Mouse (Mus musculus) liver, adult (tissue): ENCODE results near the gene Enc1.

ENCODE experiments used
- GATA4 ChIP-seq: IDR thresholded peaks from 2 replicates; pipeline ENCODE4 v1.6.1; 2014; ENCODE audit warnings: mild to moderate bottlenecking, low read length; ENCODE audit not compliant: insufficient replicate concordance

The Enc1 gene

DNA sequence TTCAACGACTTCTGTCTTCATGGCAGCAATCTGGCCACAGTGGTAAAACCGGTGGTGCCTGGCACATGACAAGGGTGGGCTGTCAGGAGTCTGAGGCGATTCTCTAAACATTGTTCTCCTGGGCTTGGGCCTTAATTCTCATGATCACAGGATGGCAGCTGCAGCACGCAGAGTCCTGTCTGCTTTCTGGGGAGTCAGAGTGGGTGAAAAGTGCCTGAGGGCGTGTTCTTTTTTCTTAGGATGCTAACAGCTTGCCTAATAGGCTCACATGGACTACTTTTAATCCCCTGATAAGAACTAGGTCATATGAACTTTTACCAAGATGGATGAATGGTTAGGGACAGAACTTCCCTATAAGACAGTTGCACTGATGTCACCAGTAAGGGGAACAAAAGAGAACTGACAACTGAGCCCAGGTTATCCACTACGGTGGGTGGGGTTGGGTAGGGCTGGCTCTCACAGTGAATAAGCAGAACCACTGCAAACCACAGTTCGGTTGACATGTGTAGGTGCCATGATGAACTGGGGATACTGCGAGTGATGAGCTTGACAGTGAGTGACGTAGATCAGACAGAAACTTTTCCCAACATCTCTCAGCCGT is 13.8 kb downstream of the Enc1 start:
- TF ChIP-seq GATA4: no peak

DNA sequence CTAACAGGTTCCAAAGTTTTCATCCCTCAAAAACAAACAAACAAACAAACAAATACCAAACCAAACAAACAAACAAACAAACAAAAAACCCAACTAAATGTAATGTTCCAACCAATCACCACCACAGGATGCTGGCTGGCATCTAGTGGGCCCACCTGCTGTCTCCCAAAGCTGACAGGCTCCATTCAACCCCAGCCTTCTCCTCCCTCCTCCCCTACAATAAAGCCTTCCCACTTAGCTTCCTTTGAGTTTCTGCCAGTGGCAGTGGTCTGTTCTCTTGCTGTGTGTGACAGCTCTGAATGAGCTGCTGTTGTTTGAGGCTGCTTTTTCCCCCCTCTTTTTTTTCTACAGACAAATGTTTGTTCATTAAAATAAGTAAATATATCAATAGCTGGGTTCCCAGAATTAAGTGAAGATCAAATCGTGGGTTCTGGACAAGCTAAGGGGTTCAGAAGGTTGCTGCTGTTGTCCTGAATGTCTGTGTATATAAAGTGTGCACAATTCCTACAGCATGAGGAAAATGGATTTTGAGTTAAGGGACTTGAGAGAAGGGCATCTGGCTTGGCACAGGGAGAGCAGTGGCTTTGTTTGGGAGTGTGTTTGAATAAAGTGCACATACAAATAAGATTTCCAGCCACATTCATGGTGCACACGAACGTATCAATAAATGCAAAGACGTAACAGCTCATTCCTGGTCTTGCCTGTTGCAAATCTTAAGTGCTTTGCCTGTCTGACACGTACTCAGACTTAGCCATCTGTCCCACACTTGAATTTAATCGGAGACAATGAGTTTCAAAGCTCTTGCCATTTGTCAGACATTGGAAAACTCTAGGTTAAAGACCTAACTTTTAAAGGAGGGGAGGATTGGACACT is 15.3 kb downstream of the Enc1 start:
- TF ChIP-seq GATA4: no peak

DNA sequence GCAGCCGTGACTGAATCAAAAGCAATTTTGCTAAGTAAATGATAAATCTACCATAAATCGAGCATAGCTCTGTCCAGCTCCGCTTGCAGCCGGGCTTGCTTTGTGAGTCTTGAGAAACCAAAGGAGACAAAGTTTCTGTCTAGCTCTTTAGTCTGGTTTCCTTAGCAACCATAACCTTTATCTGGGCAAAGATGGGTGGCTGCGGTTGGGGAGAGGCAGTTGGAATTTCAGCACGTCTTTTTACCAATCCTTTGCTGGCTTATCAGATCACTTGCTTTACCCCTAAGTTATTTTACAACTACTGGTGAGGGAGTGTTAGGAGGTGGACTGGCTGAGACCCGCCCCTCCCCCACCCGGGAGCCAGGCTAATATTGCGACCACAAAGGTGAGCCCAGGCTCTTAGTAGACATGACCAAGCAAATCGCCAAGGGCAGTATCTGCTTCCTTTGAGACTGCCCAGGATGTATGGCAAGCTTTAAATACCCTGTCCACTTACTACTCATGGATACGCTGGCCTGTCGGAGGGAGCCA is 16.0 kb downstream of the Enc1 start:
- no peak for TF ChIP-seq GATA4

DNA sequence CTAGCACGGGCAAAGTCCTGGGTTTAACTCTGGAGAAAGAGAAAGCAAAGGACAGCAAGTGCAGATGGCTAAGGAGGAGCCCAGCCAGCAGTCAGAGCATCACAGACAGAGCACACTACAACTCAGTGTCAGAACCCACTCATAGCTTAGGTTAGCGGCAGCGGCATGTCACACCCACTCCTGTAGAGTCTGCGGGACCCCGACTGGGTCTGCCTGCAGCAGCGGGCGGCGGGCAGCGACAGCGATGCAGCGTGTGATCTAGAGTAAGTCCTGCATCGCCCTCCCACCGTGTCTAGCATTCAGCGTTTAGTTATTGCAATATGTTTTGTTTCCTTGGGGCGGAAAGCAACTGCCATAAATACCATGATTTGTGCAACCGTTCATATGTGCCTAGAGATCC is 18.4 kb downstream of the Enc1 start:
- no peak for TF ChIP-seq GATA4

DNA sequence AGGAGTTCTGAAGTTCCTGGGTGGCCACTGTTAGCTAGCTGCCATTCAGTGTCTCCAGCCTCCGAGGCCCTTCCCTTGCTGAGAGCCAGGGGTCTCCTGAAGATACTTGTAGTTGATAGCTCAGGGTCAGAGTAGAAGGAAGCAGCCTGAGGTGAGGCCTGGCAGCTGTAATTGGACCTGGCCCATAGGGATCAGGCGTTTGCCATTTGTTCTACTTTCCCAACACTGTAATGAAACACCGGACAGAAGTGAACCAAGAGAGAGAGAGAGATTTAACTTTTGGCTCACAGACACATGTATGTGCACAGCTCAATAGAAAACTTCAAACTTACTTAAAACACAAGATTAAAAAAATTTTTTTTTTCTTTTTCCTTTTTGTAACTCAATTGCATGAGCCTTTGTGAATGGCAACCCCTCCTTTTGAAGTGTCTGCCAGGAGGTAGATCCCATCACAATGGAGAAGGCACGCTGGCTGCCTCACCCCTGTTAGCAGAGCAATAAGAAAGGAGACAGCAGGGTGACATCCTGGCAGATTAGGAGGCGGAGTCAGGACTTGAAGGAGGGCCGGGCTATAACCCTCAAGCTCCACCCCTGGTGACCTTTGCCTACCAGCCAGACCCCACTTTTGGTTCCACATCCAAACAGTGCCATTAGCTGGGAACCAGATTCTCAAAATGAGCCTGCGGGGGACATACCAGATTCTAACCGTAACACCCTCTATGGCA is 19.7 kb downstream of the Enc1 start:
- no peak for TF ChIP-seq GATA4

DNA sequence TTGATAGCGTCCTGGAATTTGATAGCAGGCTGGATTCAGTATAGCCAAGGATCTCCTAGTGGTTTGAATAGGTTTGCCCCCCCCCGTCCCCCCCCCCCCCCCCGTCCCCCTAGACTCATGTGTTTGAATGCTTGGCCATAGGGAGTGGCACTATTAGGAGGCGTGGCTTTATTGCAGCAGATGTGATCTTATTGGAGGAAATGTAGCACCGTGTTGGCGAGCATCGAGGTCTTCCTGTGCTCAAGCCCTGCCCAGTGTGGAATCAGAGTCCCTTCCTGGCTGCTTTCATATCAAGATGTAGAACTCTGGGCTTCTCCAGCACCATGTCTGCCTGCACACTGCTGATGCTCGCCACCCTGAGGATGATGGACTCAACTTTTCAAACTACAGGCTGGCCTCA is 20.6 kb downstream of the Enc1 start:
- TF ChIP-seq GATA4: no peak

DNA sequence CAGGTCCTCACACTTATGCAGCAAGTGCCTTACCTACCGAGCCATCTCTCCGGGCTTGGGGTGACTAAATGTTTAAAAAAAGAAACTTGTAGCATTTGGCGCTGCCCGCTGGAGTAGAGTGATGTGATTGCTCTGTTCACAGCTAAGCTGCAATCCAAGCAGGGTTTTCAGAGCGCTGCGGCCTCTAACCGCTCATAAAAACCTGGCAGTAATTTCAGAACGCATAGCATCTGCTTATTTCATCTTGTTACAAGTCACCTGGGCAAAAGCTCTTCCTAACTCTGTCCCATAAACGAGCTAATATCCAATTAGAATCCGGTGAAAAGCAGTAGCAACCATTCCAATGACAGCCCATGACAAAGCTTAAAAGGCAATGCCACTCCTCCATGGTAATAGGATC is 21.8 kb downstream of the Enc1 start:
- no peak for TF ChIP-seq GATA4

DNA sequence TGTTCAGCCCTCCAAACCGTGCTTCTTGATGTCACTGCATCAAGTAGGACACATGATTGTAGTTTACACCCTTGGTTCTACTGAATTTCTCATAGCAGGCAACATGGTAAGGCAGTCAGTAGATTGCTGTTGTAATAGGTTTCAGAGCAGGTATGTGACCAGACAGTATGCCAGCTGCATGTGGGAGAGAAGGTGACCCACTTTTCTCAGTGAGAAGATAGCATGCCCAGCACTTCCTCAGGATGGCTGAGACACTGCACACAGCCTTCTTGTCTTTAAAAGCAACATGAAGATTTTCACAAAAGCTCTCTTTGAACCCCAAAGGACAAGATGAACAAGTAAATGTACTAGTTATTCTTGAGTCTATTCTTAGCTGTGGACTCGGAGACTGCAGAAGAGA is 29.8 kb downstream of the Enc1 start:
- no peak for TF ChIP-seq GATA4

DNA sequence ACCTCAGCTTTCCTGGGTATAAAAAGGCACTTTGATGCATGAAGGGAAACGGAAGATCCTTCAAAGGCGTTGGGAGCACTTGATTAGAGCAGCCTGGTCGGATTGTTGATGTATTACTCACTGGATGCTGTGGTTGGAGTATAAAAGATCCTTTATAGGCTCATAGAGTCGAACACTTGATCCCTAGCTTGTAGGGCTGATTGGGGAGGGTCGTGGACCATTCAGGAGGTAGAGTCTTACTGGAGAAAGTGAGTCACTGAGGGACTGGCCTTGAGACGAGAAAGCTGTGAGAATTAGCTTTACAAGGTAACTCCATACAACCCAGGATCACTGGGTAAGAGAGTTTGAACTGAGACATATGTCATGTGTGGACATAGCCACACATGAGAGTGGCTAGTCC is 30.7 kb downstream of the Enc1 start:
- no peak for TF ChIP-seq GATA4

DNA sequence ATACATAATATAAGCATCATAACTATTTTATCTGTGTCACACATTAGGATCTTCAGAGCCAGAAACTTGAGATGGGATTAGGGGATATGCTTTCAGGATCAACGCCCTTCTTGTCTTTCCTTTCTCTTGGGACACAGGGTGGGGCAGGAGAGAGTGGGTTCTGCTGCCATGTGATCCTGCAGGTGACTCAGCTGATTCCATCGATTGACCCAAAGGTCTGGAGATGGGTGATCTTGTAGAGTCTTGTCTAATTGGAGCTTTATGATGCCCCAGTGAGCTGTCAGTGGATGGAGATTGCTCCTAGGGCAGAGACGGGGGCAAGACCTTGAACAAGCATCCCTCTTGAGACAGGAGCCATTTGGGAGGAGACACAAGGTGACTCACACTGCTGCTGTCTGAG is 33.9 kb downstream of the Enc1 start:
- TF ChIP-seq GATA4: no peak

DNA sequence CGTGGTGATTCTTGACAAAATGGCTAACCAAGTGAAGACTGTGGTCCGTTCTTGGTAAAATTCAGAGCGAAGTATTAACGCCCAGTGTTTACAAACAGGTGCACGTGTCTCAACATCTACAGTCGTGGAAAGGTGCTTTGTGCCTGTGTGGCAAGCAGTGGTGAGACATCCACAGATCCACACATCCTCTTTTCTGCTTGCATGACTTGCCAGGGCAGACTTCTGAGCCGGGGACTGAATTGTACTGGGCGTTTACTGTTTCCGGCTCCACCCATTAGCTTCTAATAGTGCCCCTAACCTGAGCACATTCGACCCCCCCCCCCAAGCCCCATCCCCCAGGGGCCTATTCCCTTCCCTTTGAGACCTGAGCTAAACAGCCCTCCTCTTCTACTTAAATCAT is 34.6 kb downstream of the Enc1 start:
- TF ChIP-seq GATA4: no peak

DNA sequence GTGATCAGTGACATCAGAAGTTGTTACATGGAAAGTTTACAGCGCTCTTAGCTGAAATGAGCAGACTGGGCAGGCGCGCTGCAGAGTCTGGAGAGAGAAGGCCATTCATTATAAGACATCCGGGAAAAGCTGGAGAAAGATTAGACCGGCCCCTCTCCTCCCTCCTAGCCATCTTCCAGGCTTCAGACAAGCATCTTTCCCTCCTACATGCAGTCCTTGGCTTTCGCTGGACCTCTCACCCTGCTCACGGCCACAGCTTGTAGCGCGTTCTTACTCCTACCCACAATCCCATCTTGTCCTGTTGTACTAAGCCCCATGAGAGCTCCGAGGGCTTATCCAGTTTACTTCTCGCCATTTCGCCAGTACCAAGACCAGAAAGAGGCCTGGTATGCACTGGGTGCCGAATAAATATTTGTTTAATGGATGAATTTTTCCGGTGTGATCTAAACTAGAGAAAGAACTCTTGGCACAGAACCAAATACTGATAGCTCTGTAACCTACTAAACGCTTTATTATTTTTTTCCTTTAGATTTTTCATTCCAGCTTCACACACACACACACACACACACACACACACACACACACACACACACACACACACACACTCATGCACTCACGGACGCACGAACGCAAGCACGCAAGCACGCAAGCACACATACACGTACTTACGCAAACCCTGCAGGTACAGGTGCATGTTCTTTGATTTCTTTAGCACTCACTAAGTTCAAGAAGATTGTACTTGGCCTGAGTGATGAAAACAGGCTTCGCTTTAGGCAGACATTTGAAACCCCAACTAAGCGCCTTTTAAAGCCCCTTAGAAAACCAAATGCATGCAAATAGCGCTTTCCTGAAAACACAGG is 41.4 kb downstream of the Enc1 start:
- no peak for TF ChIP-seq GATA4

DNA sequence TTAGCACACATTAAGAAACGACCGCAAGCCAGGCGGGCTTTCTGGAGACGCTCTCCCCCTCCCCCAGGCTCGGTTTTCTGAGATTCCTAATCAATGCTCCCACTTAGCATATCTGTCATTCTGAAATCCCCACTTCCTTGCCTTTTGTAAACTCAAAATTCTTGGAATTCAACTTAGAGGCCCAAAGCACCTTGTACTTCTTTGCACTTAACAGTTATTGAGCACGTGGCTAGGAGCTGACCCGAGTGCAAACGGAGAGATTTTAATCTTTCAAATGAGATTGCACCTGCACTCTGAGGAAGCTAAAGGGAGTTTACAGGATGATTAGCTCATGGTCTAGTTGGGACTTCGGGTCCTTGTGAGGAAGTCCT is 42.0 kb downstream of the Enc1 start:
- no peak for TF ChIP-seq GATA4

DNA sequence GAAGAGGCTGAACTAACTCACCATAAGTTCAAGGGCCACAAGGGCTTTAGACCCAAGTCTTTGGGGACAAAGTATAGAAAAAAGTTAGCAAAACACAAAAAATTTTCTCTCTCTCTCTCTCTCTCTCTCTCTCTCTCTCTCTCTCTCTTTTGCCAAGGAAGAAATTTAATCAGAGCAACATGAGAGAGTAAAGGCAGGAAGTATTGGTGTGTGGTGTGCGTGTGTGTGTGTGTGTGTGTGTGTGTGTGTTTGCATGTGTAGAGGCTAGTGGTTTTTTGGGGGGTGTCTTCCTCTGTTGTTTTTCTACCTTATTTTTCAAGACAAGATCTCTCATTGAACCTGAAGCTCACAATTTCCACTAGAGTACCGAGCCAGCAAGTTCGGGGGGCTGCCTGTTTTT is 46.1 kb downstream of the Enc1 start:
- no peak for TF ChIP-seq GATA4

DNA sequence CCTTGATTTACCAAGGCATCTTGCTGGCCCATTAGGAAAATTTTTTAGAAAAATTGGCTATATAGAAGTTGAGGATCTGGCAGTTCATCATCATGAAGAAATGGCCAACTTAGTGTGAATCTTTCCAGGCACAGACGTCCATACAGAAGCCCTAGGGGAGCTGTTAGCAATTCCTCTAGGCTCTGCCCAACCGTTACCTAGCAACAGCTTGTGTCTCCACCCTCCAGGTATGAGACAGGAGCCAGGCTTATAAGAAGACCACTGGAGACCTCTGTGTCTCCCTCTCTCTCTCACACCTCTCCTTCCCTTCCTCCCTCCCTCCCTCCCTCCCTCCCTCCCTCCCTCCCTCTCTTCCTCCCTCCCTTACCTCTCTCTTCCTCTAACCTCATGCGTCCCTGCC is 49.8 kb downstream of the Enc1 start:
- no peak for TF ChIP-seq GATA4
